Mouse (Mus musculus): Measurements from ENCODE around the gene H60b.
"Not testable (repeated sequence)": the region's sequence is repeated elsewhere in the genome, so short reads cannot be mapped to it uniquely, and the experiment has no call there.

H60b gene

DNA sequence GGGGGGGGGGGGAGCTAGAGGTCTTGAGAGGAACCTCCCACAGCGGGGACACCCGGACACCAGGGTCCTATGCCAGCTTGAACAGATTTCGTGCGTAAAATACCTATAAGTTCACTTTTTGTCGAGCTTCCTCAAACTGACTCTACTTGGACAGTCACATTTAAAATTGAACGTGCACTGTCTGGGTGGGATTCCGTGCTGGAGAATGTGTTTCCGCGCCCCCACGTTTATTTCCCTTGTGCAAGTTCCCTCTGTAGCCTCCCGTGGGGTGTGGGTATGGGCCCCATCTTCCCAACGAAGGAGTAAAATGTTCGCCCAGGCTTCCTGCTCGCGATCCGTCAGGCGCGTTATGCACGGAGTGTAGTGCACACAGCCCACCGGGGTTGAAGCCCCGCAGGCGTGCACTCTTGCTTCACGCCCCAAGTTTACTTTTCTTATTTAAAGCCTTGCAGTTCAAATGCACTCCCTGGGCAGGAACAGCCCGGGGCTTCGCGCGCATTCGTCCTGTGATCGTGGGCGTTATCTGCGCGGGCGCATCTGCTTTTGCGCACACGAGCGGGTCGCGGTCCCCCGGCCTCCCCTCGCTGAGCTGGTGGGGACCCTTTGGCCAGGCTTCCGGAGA, 115.4 kb downstream of the H60b start:
- DNase-seq (ENCODE audit: low spot score in 2 of 2) = no peak

DNA sequence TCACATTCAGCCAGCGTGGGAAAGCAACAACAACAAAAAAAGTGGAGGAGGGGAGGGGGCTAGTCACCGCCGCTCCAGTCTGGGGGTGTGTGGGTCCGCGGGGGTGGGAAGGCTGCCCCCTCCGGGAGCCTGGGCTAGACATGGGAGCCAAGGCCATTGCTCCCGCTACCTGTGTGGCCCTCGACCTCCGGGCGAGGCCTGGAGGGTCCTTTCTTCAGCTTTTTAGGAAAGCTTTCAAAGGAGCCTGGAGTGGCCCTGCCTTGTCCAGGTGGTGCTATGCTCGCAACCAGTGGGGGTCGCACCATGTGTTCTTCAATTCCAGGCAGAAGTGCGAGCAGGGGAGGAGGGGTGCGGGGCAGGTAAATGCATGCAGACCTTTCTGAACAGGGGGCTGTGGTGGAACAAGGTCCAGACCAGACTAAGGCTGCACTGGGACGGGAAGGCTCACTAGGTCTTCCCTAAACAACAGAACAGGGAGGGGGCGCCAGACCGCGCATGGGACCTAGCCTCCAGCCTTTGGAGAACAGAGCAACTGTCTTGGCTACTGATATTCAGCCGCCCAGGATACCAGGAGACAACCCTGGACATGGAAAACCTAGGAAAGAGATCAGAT, 116.2 kb downstream of the H60b start:
- no peak for DNase-seq (ENCODE audit: low spot score in 2 of 2)

DNA sequence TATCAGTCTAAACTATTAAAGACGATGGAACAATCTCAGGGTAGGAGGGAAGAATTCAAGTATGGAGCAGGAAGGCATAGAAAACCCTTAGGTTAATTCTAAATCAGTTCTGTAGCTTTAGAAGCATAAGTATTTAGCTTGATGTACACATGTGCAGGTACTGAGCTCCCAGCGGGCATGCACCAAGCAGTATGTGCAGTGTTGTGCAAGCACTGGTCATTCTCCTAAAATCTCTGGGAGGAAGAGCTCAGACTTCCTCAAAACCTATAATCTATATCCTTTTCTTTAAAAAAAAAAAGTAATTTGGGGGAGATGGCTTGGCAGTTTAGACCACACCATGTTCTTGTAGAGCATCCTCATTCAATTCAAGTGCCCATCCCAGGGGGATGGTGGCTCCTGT, 120.1 kb downstream of the H60b start:
- not testable (repeated sequence) for DNase-seq (ENCODE audit: low spot score in 2 of 2)

DNA sequence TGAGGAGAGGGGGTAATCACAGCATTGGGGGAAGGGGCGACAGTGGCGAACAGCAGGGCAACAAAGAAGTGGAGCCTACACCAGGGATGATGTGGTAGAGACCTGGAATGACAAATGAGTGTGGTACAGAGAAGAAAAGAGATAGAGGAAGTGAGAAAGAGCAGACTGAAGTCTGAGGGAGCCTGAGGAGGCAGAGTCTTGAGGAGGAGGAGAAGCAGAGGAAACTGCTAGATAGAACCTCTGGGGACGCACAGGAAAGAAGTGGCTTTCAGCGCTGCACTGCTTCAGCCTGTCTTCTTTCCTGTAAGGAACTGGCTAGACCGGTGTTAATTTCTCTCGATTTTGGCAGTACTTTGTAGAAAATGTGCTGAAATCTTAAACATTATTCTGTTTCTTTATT, 124.4 kb downstream of the H60b start:
- DNase-seq (ENCODE audit: low spot score in 2 of 2) = no peak

DNA sequence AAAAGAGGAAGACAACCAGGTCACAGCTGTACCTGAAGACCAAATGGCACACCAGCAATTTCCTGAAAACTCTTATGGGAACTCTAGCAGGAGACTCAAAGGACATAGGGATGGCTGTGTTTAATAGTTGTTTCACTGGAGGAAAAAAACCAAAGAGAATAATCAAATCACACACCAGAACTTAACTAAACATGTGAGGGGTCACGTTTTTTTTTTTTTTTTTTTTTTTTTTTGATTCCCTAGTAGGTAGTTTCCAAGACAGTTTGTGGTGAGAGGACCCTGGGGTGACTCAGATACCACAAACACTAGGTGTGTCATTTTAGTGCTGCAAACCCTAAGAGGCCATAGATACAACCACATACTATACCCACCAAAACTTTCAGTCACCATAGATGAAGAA, 137.3 kb downstream of the H60b start:
- no peak for DNase-seq (ENCODE audit: low spot score in 2 of 2)

DNA sequence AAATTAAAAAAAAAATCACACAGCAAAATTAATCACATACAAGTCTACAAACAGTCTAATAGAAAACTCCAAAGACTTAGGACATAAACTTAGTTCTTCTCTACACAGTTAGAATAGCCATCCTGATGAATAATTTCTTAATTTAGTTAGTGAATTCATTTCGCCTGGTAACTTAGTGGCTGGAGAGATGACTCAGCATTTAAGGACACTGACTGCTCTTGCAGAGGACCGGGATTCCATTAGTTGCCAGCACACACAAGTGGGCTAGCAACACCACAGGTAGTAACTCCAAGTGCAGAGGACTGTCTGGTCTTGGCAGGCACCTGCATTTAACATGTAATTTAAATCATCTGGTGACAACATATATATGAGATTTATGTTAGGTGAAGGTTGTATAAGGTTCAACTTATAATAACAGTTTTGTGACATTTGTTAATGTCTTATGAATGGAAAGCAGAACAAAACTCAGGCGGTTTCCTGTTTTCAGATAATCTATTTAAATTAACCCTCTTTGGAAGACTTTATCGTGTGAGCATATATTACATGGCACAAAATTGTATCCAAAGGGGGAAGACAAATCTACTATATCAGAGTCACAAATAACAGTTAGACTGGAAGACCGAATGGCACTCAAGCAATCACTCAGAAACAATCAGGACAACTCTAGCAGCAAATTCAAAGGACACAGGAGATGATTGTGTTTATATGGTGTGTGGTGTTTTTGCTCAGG, 138.8 kb downstream of the H60b start:
- DNase-seq (ENCODE audit: low spot score in 2 of 2) = no peak

DNA sequence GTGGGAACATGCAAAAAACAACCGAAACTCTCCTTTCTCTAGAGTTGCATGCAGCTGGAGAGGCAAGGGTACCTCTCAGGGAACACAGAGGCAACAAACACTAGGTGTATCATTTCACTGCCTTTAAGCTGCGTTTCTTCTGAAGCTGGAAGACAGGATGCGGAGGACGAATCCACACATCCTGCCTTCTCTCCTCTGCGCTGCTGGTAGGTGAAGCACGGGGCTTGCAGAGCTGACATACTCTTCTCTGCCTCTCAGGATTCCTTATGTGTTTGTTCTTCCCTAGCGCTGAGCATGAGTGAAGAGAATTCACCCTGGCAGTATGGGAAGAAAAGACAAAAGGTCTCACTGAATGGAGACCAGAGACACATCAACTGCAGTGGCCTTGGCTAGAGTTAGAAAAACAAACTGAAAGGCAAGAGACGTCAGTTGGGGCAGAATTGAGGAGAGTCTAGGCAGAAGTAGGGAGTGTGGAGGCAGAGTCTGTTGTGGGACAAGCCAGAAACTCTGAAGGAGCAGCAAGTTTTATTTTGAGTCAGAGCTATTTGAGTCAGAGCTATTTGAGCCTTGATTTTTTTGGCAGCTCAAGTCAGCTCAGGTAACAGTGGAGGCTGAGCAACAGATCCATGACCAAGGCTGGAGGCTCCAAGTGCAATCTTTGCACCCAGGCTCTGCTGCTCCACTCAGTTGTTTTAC, 139.5 kb downstream of the H60b start:
- no peak for DNase-seq (ENCODE audit: low spot score in 2 of 2)

DNA sequence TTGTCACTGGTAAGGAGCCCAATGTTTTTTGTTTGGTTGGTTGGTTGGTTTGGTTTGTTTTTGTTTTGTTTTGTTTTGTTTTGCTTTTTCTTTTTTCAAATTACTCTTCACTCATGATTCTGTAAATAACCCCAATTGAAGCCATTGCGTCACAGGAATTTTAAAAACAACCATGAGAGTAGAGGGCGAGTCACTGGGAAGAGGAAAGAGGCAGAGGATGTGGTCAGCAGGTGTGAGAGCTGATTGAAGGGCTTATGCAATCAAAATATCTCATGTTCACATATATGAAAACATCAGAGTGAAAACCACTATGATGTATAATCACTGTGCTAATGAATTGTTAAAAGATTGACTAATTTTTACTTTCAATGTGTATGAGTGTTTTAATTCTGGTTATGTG, 140.9 kb downstream of the H60b start:
- no peak for DNase-seq (ENCODE audit: low spot score in 2 of 2)

DNA sequence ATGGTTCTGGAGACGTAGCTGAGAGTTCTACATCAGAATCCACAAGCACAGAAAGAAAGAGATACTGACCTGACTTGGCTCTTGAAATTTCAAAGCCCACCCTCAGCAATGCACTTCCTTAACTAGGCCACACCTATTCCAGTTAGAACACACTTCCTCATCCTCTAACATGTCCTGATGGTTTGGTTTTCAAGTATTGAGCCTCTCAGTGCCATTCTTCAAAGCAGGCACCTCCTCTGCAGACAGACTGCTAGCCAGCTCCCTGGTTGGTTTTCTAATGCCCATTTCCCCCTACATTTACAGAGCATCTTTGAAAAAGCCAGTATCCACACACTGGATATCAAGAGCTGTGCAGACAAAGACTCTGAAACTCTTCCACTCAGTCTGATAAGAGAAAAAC, 143.3 kb downstream of the H60b start:
- no peak for DNase-seq (ENCODE audit: low spot score in 2 of 2)

DNA sequence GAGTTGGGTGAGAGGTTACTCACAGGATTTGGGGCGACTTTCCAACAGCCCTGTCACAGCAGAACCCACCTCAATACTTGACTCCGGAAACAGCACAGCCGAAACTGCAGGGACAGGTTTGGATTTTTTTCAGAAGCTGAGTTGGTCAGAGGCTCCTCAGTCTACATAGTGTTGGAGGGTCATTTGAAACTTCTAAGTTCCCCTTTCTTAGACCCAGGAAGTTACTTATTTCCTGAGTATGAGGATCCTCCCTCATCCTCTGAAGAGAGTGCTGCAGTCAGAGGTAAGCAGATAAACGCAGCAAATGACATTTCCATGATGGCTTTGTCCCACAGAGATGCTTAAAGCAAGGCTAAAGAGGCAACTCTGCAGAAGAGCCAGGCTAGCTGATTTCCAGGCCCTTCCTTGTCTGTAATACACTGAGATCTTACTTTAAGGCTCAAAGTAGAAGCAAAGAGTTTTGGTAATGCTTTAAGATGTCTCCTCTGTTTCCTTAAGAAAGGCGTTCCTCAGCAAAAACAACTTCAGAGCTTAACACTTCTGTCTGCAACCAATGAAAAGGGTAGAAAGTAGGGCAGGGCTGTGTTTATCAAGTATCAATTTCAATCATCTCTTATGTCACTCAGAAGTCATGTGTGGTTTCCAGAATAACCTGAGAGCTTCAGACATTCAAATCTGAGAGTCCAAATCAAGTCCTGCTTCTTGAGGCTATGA, 144.1 kb downstream of the H60b start:
- DNase-seq (ENCODE audit: low spot score in 2 of 2) = no peak

DNA sequence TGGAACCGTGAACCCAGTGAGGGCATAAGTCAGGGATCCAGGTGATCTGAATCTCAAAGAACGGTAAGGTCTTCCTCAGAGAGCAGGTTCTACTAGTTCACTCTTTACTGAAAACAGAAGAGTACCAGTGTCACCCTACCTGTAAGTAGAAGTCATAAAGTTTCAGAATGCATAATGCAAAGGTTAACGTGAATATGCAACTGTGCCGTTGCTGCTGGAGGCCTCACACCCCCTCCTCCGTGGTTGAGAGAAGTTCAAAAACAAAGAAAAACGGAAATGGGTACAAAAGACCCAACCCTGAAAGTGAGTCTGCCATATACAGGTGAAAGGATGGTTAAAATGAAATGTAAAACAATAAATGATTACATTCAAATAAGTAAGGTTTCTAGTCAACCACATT, 145.3 kb downstream of the H60b start:
- no peak for DNase-seq (ENCODE audit: low spot score in 2 of 2)

DNA sequence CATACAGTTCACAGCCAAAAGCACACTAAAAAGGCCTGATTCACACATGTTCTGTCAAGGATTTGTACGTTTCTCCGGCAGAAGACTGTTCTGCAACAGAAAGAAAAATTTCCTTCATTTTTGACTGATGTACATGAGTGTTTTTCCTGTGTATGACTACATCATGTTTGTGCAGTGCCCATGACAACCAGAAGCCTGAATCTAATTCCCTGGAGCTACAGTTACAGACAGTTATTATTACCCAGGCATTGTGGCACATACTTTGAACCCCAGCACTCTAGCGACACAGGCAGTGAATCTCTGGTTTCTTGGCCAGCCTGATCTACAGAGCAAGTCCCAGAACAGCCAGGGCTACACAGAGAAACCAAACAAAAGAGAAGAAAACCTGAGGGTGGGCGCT, 147.4 kb downstream of the H60b start:
- no peak for DNase-seq (ENCODE audit: low spot score in 2 of 2)

DNA sequence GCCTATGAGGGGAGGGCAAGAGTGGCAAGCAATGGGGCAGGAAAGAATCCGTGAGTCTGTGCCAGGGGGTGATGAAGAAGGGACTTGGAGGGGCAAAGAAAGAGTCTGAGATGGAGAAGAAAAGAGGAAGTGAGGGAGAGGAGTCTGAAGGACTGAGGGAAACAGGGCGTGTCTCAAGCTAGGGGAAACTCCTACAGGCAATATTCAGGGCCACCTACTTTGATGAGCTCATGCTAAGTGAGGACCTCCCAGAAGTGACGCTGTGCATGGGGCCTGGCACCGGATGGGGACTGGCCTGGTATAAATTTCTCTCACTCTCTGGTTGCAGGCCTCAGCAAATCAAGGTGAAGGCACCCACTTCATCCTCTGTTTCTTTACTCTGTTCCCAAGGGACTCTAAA, 148.1 kb downstream of the H60b start:
- no peak for DNase-seq (ENCODE audit: low spot score in 2 of 2)

DNA sequence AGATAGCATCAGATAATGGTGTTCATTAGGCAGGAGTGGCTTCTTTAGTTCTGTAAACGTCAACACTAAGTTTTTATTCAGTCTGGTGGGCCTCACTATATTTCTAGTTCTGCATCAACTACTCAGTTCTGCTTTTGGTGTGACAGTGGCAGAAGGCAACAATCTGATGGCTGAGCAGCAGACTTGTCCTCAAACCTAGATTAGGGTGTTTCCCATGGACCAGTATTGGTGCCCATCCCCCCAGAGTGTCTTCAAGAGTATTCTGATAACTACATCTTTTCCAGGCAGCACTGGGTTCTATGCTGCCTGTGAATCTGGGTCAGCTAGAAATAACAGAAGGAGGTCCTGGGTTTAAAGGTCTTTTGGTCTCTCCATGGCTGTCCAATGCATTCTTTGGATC, 149.8 kb downstream of the H60b start:
- no peak for DNase-seq (ENCODE audit: low spot score in 2 of 2)

DNA sequence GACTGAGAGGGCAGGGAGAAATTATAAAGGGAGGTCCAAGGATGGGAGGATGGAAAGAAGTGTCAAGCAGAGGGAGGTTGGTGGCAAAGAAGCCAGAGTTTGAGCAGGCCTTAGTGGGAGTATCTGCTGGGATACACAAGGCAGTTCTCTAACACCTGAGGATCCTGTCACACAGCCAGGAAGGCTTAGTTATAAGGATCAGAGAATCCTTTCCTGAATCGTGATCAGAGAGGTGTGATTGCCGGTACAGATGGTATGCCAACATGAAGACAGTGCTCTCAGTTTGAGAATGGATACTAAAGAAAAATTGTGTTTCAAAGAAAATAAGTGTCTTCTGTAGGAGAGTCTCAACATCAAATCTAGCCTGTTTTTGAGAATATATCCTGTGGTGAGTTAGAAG, 164.5 kb downstream of the H60b start:
- no peak for DNase-seq (ENCODE audit: low spot score in 2 of 2)

Measured in urinary bladder, adult 18-20 months (tissue).